Mouse (Mus musculus) forebrain, embryonic 15.5 days (tissue): ENCODE measurements around the gene Car14. TPM values are rescaled to one million over a fixed set of nuclear protein-coding genes. Genes with fewer than 3 reads are reported as not detected.

Experiments
- ATAC-seq: fragments of 200-750 bp; cut with Nextera tagmentation; replicated peaks from 2 replicates; pipeline ENCODE4 v1.8.0; 2017; ENCODE audit warnings: mild to moderate bottlenecking, moderate TSS enrichment, moderate library complexity
- H3K27ac ChIP-seq: fragments of 300-500 bp; sonication (generic); replicated peaks from 2 replicates; pipeline ENCODE4 v1.5.1; 2015; ENCODE audit warnings: mild to moderate bottlenecking, inconsistent platforms
- H3K27me3 ChIP-seq: fragments of 300-500 bp; sonication (generic); 2 replicates; pipeline ENCODE4 v1.6.1; 2015; ENCODE audit warnings: inconsistent platforms
- H3K36me3 ChIP-seq: fragments of 300-500 bp; sonication (generic); 2 replicates; pipeline ENCODE4 v1.6.1; 2015; ENCODE audit warnings: mild to moderate bottlenecking, inconsistent platforms
- H3K4me1 ChIP-seq: fragments of 300-500 bp; sonication (generic); 2 replicates; pipeline ENCODE4 v1.6.1; 2015; ENCODE audit warnings: inconsistent platforms
- H3K4me2 ChIP-seq: fragments of 300-500 bp; sonication (generic); replicated peaks from 2 replicates; pipeline ENCODE4 v1.6.1; 2015; ENCODE audit warnings: mild to moderate bottlenecking, inconsistent platforms
- H3K4me3 ChIP-seq: fragments of 300-500 bp; sonication (generic); 2 replicates; pipeline ENCODE4 v1.5.1; 2015; ENCODE audit warnings: mild to moderate bottlenecking, inconsistent platforms
- H3K9ac ChIP-seq: fragments of 300-500 bp; sonication (generic); replicated peaks from 2 replicates; pipeline ENCODE4 v1.6.1; 2015; ENCODE audit warnings: mild to moderate bottlenecking, inconsistent platforms
- H3K9me3 ChIP-seq: fragments of 300-500 bp; sonication (generic); 2 replicates; pipeline ENCODE4 v1.6.1; 2016; ENCODE audit warnings: inconsistent platforms
- WGBS: fragments of 180-500 bp; shearing (Covaris S2); methylation state at CpG from one replicate; pipeline ENCODE4 v1.1.7; 2015; ENCODE audit warnings: mixed read lengths; 5-methylcytosine and 5-hydroxymethylcytosine counted together
- polyA plus RNA-seq: library from polyadenylated mRNA; unstranded; fragments of >200 nt; fragmentation: Nextera tagmentation; extraction: Ambion mirVana; gene quantifications from 2 replicates; pipeline ENCODE4 v1.2.1, GENCODE M21; 2015

Car14 gene
- polyA plus RNA-seq, 1 experiment from 2014 or later = 14.0 TPM

DNA sequence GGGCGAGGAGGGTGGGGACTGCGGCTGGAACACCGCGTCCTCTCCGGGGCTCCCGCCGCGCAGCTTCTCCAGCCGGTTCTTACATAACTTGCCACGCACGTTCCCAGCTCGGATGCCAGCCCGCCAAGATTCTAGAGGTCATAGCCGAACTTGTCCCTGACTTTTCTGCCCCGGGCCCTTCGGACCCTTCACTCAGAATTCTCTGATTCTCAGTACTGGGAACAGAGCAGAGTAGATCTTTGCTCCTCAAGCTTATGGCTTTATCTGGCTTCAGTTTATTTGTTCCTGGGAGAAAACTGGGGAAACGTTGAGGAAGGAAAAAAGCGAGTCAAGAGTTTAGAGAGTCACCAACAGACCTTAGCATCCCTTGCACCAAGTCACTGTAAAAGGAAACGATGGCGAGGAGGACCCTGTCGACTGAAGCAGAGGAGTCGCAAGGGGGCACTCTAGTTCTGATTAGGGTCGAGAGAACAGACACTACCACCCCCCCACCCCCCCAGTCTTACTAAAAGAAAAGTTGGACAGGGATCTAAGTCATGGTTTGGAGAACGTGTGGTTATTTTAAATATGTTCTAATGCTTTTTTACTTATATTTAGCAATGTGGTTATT, 21.6 kb downstream of the Car14 start:
- H3K4me2 ChIP-seq = peak overlapping the region; percentile 100
- H3K27me3 ChIP-seq = no peaks in the 10 kb centered on the region
- H3K9ac ChIP-seq = peak overlapping the region; percentile 34
- H3K4me3 ChIP-seq = peak overlapping the region; percentile 56
- H3K36me3 ChIP-seq = no peaks in the 10 kb centered on the region
- no peak overlapping the region for H3K27ac ChIP-seq
- WGBS = 2% methylated on average over 24 of the region's 24 CpGs
- no peak for ATAC-seq
- peaks cover 15% of the 10 kb centered on the region for H3K4me1 ChIP-seq
- H3K9me3 ChIP-seq = no peaks in the 10 kb centered on the region

- no peaks in the 10 kb centered on the region for H3K27me3 ChIP-seq
- peak within 1 kb of the TSS; percentile 56 for H3K4me3 ChIP-seq
- WGBS = under 1% methylated on average over 66 of the region's 66 CpGs
- H3K27ac ChIP-seq = no peak within 1 kb of the TSS
- H3K4me1 ChIP-seq = peaks cover 15% of the 10 kb centered on the region
- H3K4me2 ChIP-seq = peak within 1 kb of the TSS; percentile 100
- ATAC-seq = peak; percentile 99
- H3K36me3 ChIP-seq = no peaks in the 10 kb centered on the region
- H3K9me3 ChIP-seq = no peaks in the 10 kb centered on the region
- H3K9ac ChIP-seq = peak within 1 kb of the TSS; percentile 34
These were observed 22.3 kb downstream of the Car14 start, which contains the start of gene Ciart for GRCm38 (mm10) chr3:95881979-95882815. Gene Ciart (minus strand): TSS chr3:95882251.

DNA sequence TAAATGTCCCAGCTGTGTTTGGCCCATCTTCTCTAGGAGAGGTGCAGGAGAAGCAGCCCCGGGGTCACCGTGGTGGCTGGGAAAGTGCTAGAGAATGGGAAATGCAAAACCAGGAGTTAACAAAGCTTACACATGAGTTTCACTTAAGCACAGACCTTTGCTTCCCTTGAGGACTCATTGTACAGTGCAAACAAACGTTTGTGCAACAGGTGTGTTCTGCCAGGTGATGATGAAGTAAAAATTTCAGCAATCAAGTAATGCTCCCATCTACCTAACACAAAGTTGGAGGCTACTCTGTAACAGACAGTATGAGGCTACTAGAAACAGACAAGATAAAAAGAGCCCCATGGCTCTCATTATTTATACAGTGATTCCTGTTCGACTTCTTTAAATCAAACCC, 25.4 kb downstream of the Car14 start:
- ATAC-seq = no peak
- Histone ChIP-seq H3K36me3 (no peaks in the 10 kb centered on the region), H3K9ac (no peak overlapping the region), H3K27ac (no peak overlapping the region), H3K9me3 (no peaks in the 10 kb centered on the region), H3K4me1 (peaks cover 15% of the 10 kb centered on the region), H3K27me3 (no peaks in the 10 kb centered on the region), H3K4me2 (no peak overlapping the region), H3K4me3 (no peak overlapping the region)
- 89% methylated on average over 4 of the region's 4 CpGs for WGBS

- ATAC-seq = no peak
- Histone ChIP-seq H3K9me3 (no peaks in the 10 kb centered on the region), H3K27ac (0 out of 2 replicates have a peak overlapping the region, but pooled peaks have one; percentile 69), H3K4me2 (peak overlapping the region; percentile 54), H3K36me3 (peaks cover 16% of the 10 kb centered on the region; the same call in 1 of the 2 replicates), H3K9ac (peak overlapping the region; percentile 70), H3K4me1 (peaks cover 17% of the 10 kb centered on the region), H3K27me3 (no peaks in the 10 kb centered on the region), H3K4me3 (peak overlapping the region; percentile 57)
- WGBS = 74% methylated on average over 7 of the region's 7 CpGs
These were observed 32.4 kb downstream of the Car14 start for GRCm38 (mm10) chr3:95872048-95872447.

DNA sequence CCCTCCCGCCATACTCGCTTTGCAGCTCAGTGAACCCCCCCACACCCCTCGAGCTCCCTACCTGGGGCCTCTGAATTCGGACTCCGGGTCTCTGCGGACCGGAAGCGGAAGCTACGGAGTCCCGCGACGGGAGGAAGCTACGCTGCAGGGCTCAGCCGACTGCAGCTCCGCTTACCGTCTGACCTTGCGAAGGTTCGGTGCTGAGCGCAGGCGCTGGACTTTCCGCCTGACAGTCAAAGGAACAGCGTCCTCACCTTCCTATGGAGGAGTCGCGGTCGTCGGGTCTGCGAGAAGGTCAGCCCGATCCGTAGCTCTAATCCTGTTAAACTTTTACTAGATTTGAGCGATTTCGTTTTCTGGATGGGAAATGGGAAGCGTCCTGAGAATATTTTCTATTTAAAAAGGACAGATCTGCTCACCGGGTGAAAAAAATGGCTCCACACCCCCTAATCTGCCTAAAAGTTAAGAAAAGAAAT, 33.1 kb downstream of the Car14 start, which contains the start of gene Mrps21:
TSS of gene Mrps21 (minus strand) at position 128 of the 476 bp plus-strand sequence.
- 0% methylated on average over 33 of the region's 33 CpGs for WGBS
- Histone ChIP-seq H3K27ac (peak within 1 kb of the TSS; percentile 69), H3K27me3 (no peaks in the 10 kb centered on the region), H3K36me3 (peaks cover 16% of the 10 kb centered on the region; the same call in 1 of the 2 replicates), H3K9me3 (no peaks in the 10 kb centered on the region), H3K4me2 (peak within 1 kb of the TSS; percentile 54), H3K9ac (peak within 1 kb of the TSS; percentile 70), H3K4me3 (peak within 1 kb of the TSS; percentile 57), H3K4me1 (peaks cover 17% of the 10 kb centered on the region)
- ATAC-seq = peak; percentile 93

GRCm38 (mm10) chr3:95870976-95871375, 33.5 kb downstream of the Car14 start:
- Histone ChIP-seq H3K27ac (peak overlapping the region; percentile 69), H3K4me3 (peak overlapping the region; percentile 57), H3K9me3 (no peaks in the 10 kb centered on the region), H3K9ac (peak overlapping the region; percentile 70), H3K27me3 (no peaks in the 10 kb centered on the region), H3K4me2 (peak overlapping the region; percentile 54), H3K36me3 (peaks cover 16% of the 10 kb centered on the region; the same call in 1 of the 2 replicates), H3K4me1 (peaks cover 17% of the 10 kb centered on the region)
- ATAC-seq = peak; percentile 18; the same call in 1 of the 2 replicates
- 7% methylated on average over 15 of the region's 15 CpGs for whole genome bisulfite sequencing

DNA sequence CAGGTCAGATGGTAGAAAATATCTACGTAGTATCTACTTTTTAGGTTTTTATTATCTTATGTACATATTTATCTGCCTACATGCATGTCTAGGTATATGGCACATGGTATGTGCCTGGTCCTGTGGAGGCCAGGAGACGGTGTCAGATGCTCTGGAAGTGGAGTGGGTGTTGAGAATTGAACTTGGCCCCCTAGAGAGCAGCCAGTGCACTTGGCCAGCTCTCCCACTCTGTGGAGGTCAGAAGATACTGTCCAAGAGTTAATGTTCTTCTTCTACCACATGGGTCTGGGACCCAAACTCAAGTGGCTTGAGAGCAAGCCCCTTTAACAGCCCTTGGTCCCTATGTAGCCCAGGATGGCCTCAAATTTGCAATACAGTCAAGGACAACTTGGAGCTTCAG, 37.1 kb downstream of the Car14 start:
- H3K4me2 ChIP-seq = no peak overlapping the region
- H3K27me3 ChIP-seq = no peaks in the 10 kb centered on the region
- peaks cover 28% of the 10 kb centered on the region; the same call in 1 of the 2 replicates for H3K36me3 ChIP-seq
- no peak overlapping the region for H3K27ac ChIP-seq
- no peaks in the 10 kb centered on the region for H3K9me3 ChIP-seq
- no peak for ATAC-seq
- H3K9ac ChIP-seq = no peak overlapping the region
- no peak overlapping the region for H3K4me3 ChIP-seq
- WGBS = 92% methylated on average over 2 of the region's 2 CpGs
- peaks cover 14% of the 10 kb centered on the region for H3K4me1 ChIP-seq

DNA sequence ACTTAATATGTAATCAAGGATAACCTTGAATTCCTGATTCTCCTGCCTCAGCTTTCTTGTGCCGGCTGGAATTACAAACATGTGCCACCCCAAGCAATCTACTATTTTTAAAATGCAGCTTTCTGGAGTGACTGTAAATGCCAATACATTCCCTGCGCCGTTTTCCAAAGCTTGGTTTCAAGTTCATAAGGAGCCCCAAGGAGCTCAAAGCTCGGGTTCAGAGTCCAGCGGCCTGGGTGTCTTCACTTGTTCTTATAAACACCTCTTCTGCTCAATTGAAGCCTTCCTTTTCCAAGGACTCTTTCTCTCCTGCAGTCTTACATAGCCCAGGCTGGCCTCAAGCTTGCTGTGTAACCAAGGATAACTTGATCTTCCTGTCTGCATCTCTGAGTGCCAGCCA, 38.4 kb downstream of the Car14 start:
- Histone ChIP-seq H3K9ac (no peak overlapping the region), H3K27me3 (no peaks in the 10 kb centered on the region), H3K27ac (no peak overlapping the region), H3K4me2 (no peak overlapping the region), H3K9me3 (no peaks in the 10 kb centered on the region), H3K4me3 (no peak overlapping the region), H3K4me1 (peaks cover 8% of the 10 kb centered on the region), H3K36me3 (peaks cover 31% of the 10 kb centered on the region; the same call in 1 of the 2 replicates)
- no peak for ATAC-seq
- WGBS = 92% methylated on average over 5 of the region's 5 CpGs

- peaks cover 31% of the 10 kb centered on the region; the same call in 1 of the 2 replicates for H3K36me3 ChIP-seq
These were observed 38.9 kb downstream of the Car14 start for GRCm38 (mm10) chr3:95865571-95865970.

GRCm38 (mm10) chr3:95865050-95865449, 39.4 kb downstream of the Car14 start:
- Histone ChIP-seq H3K4me1 (no peaks in the 10 kb centered on the region), H3K9ac (no peak overlapping the region), H3K4me3 (no peak overlapping the region), H3K9me3 (no peaks in the 10 kb centered on the region), H3K36me3 (peaks cover 31% of the 10 kb centered on the region; the same call in 1 of the 2 replicates), H3K27ac (no peak overlapping the region), H3K27me3 (no peaks in the 10 kb centered on the region), H3K4me2 (no peak overlapping the region)
- ATAC-seq = no peak
- 93% methylated on average over 5 of the region's 5 CpGs for WGBS

More at GRCm38 (mm10) chr3:95865571-95865970, 38.9 kb downstream of the Car14 start:
- Histone ChIP-seq H3K9me3 (no peaks in the 10 kb centered on the region), H3K9ac (no peak overlapping the region), H3K4me3 (no peak overlapping the region), H3K27me3 (no peaks in the 10 kb centered on the region), H3K4me2 (no peak overlapping the region), H3K27ac (no peak overlapping the region), H3K4me1 (peaks cover 5% of the 10 kb centered on the region)
- no peak for ATAC-seq
- 91% methylated on average over 20 of the region's 20 CpGs for WGBS

GRCm38 (mm10) chr3:95863578-95863977, 40.9 kb downstream of the Car14 start:
- H3K36me3 ChIP-seq = peaks cover 23% of the 10 kb centered on the region; the same call in 1 of the 2 replicates
- no peak overlapping the region for H3K9ac ChIP-seq
- no peaks in the 10 kb centered on the region for H3K9me3 ChIP-seq
- no peaks in the 10 kb centered on the region for H3K27me3 ChIP-seq
- 76% methylated on average over 7 of the region's 7 CpGs for WGBS
- ATAC-seq = no peak
- no peak overlapping the region for H3K27ac ChIP-seq
- H3K4me2 ChIP-seq = no peak overlapping the region
- H3K4me1 ChIP-seq = no peaks in the 10 kb centered on the region
- no peak overlapping the region for H3K4me3 ChIP-seq

DNA sequence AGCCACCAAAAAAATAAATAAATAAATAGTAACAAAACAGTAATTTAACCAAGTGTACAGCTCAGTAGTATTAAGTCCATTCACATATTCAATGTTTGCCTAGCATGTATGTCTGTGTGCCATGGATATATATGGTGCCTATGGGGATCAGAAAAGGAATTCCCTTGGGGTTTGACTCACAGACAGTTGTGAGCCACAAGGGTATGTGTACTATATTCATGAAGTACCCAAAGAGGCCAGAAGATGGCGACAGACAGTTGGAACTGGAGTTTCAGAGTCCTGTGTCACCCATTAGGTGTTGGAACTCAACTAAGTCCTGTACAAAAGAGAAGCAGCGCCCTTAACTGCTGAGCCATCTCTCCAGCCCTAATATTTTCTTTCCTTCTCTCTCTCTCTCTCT, 42.7 kb downstream of the Car14 start:
- Histone ChIP-seq H3K4me1 (no peaks in the 10 kb centered on the region), H3K4me3 (no peak overlapping the region), H3K27ac (no peak overlapping the region), H3K4me2 (no peak overlapping the region), H3K36me3 (peaks cover 15% of the 10 kb centered on the region; the same call in 1 of the 2 replicates), H3K9ac (no peak overlapping the region), H3K27me3 (no peaks in the 10 kb centered on the region), H3K9me3 (no peaks in the 10 kb centered on the region)
- WGBS = 27% methylated on average over 2 of the region's 2 CpGs
- 0 out of 2 replicates have a peak, but pooled peaks have one; percentile 46 for ATAC-seq
